Mouse (Mus musculus): ENCODE results near the gene Kdf1. TPM values are rescaled to one million over a fixed set of nuclear protein-coding genes. Genes with fewer than 3 reads are reported as not detected.

Gene Kdf1
- polyA plus RNA-seq, 1 experiment from 2014 or later: 21.4 TPM

- H3K9me3 ChIP-seq (ENCODE audit: control insufficient read depth, low read length): no peaks in the 10 kb centered on the region
- peak overlapping the region; percentile 29 for H3K4me3 ChIP-seq (ENCODE audit: low read length)
- no peak overlapping the region for H3K27ac ChIP-seq (ENCODE audit: low read depth, low read length)
- 2% methylated on average over 12 of the region's 12 CpGs for WGBS
- H3K36me3 ChIP-seq (ENCODE audit: control insufficient read depth, insufficient read depth, low read length): no peaks in the 10 kb centered on the region
- H3K4me1 ChIP-seq (ENCODE audit: control insufficient read depth, insufficient read depth, low read length): peaks cover 17% of the 10 kb centered on the region
- H3K9ac ChIP-seq (ENCODE audit: low read depth, low read length): no peak overlapping the region
- H3K27me3 ChIP-seq (ENCODE audit: control insufficient read depth, insufficient read depth, low read length): peaks cover 43% of the 10 kb centered on the region
- peak overlapping the region; percentile 54 for H3K4me2 ChIP-seq (replicated peaks; ENCODE audit: low read depth, low read length)
- ATAC-seq (ENCODE audit: low FRiP score, low TSS enrichment): peak; percentile 23; the same call in 1 of the 2 replicates
These were observed 24.3 kb upstream of the Kdf1 start for GRCm38 (mm10) chr4:133494432-133494831.

- ATAC-seq (ENCODE audit: low FRiP score, low TSS enrichment): no peak
- H3K4me2 ChIP-seq (replicated peaks; ENCODE audit: low read depth, low read length): no peak overlapping the region
- no peak overlapping the region for H3K9ac ChIP-seq (ENCODE audit: low read depth, low read length)
- H3K9me3 ChIP-seq (ENCODE audit: control insufficient read depth, low read length): no peaks in the 10 kb centered on the region
- peaks cover 13% of the 10 kb centered on the region; the same call in 1 of the 2 replicates for H3K4me1 ChIP-seq (ENCODE audit: control insufficient read depth, insufficient read depth, low read length)
- no peak overlapping the region for H3K27ac ChIP-seq (ENCODE audit: low read depth, low read length)
- 66% methylated on average over 4 of the region's 4 CpGs for WGBS
- no peak overlapping the region for H3K4me3 ChIP-seq (ENCODE audit: low read length)
- H3K27me3 ChIP-seq (ENCODE audit: control insufficient read depth, insufficient read depth, low read length): peaks cover 47% of the 10 kb centered on the region
- H3K36me3 ChIP-seq (ENCODE audit: control insufficient read depth, insufficient read depth, low read length): no peaks in the 10 kb centered on the region
These were observed 23.9 kb upstream of the Kdf1 start for GRCm38 (mm10) chr4:133494867-133495266.

DNA sequence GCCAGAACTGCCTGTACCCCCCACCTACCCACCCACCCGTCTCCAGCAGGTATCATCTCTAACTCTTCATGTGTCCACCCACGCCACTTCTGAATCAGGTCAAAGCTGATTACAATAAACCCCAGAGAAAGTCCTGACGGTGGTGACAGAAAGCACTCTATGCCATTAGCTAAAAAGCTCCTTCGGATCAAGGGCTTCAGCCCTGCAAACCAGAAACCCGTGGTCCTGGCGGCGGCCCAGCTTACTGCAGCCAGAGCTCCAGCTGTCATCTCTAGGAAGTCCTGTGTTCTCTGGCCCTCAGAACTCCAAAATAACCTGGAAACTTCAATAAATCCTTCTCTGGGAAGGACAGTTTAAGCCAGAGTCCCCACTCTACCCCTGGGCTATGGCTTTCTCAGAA is 23.1 kb upstream of the Kdf1 start:
- WGBS: 38% methylated on average over 7 of the region's 7 CpGs
- no peak for ATAC-seq (ENCODE audit: low FRiP score, low TSS enrichment)
- Histone ChIP-seq H3K9me3 (ENCODE audit: control insufficient read depth, low read length) (no peaks in the 10 kb centered on the region), H3K36me3 (ENCODE audit: control insufficient read depth, insufficient read depth, low read length) (no peaks in the 10 kb centered on the region), H3K4me2 (replicated peaks; ENCODE audit: low read depth, low read length) (no peak overlapping the region), H3K4me1 (ENCODE audit: control insufficient read depth, insufficient read depth, low read length) (peaks cover 12% of the 10 kb centered on the region; the same call in 1 of the 2 replicates), H3K9ac (ENCODE audit: low read depth, low read length) (no peak overlapping the region), H3K27ac (ENCODE audit: low read depth, low read length) (no peak overlapping the region), H3K27me3 (ENCODE audit: control insufficient read depth, insufficient read depth, low read length) (peaks cover 55% of the 10 kb centered on the region), H3K4me3 (ENCODE audit: low read length) (no peak overlapping the region)

DNA sequence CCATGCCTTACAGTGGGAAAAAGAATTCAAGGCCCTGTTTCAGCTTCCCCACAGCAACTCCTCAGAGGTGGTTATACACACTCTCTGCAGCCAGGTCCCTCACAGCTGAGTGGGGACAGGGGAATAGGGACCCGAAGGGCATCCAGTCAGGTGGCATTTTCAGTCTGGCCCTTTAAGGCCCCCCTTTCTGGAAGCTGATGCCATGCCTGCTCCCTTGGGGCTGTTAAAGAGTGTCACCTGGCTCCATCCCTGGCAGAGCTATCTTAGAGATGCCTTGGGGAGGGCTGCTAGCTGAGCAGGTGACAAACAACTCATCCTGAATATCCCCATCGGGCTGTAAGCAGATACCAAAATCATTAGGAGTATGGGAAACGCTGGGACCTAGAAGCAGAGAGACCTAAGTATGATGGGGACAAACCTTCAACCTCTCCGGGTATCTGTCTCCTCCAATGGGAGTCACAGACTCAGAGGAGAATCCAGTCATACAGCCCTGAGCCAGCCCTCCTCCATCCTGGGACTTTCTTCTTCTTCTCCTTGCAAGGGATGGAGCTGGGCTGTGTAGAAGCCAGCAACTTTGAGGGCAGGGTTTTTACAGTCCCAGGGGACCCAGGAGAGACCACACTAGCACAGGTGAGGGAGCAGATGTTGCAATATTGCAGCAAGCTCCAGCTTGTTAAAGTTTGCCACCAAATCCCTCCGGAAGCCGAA is 21.9 kb upstream of the Kdf1 start:
- Histone ChIP-seq H3K27ac (ENCODE audit: low read depth, low read length) (no peak overlapping the region), H3K4me2 (replicated peaks; ENCODE audit: low read depth, low read length) (no peak overlapping the region; the same call in 1 of the 2 replicates), H3K9ac (ENCODE audit: low read depth, low read length) (no peak overlapping the region), H3K9me3 (ENCODE audit: control insufficient read depth, low read length) (no peaks in the 10 kb centered on the region), H3K36me3 (ENCODE audit: control insufficient read depth, insufficient read depth, low read length) (no peaks in the 10 kb centered on the region), H3K4me3 (ENCODE audit: low read length) (no peak overlapping the region), H3K4me1 (ENCODE audit: control insufficient read depth, insufficient read depth, low read length) (peaks cover 11% of the 10 kb centered on the region; the same call in 1 of the 2 replicates), H3K27me3 (ENCODE audit: control insufficient read depth, insufficient read depth, low read length) (peaks cover 65% of the 10 kb centered on the region)
- WGBS: 24% methylated on average over 6 of the region's 6 CpGs
- ATAC-seq (ENCODE audit: low FRiP score, low TSS enrichment): no peak

- H3K36me3 ChIP-seq (ENCODE audit: control insufficient read depth, insufficient read depth, low read length): no peaks in the 10 kb centered on the region
- peaks cover 65% of the 10 kb centered on the region for H3K27me3 ChIP-seq (ENCODE audit: control insufficient read depth, insufficient read depth, low read length)
- H3K4me2 ChIP-seq (replicated peaks; ENCODE audit: low read depth, low read length): peak overlapping the region; percentile 100
- under 1% methylated on average over 56 of the region's 70 CpGs for WGBS
- H3K4me1 ChIP-seq (ENCODE audit: control insufficient read depth, insufficient read depth, low read length): 0 out of 2 replicates have a peak, but pooled peaks cover 8% of the 10 kb centered on the region
- no peaks in the 10 kb centered on the region for H3K9me3 ChIP-seq (ENCODE audit: control insufficient read depth, low read length)
- H3K4me3 ChIP-seq (ENCODE audit: low read length): peak overlapping the region; percentile 63
- H3K27ac ChIP-seq (ENCODE audit: low read depth, low read length): no peak overlapping the region
- ATAC-seq (ENCODE audit: low FRiP score, low TSS enrichment): peak; percentile 24; the same call in 1 of the 2 replicates
- peak overlapping the region; percentile 65 for H3K9ac ChIP-seq (ENCODE audit: low read depth, low read length)
These were observed 21.2 kb upstream of the Kdf1 start for GRCm38 (mm10) chr4:133497461-133498159.

DNA sequence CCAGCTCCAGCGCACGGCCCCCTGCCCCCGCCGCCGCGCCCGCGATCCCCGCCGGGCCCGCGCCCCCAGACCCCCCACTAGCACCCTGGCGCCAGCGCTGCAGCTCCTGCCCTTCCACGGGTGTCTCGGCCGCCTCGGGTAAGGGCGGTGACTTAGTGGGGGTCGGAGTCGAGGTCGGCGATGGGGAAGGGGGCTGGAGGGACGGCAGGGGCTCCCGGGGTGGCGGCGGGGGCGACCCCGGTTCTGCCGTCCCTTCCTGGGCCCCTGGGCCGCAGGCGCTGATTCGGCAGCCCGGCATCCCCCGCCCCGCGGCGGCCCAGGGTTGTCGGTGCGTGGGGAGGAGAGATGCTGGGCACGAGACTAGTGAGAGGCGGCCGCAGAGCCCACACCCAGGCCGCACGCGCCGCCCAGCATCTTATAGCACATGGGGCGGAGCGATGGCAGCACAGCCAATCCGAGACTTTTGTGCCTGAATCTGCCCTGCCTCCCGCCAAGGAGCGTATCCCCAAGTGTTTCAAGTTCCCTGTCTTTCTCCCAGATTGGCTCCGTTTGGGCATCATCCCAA is 20.5 kb upstream of the Kdf1 start, which contains the start of gene Trnp1:
Gene Trnp1 (minus strand): TSS at position 391 of the 565 bp plus-strand sequence.
- Histone ChIP-seq H3K9ac (ENCODE audit: low read depth, low read length) (peak within 1 kb of the TSS; percentile 65), H3K36me3 (ENCODE audit: control insufficient read depth, insufficient read depth, low read length) (no peaks in the 10 kb centered on the region), H3K4me1 (ENCODE audit: control insufficient read depth, insufficient read depth, low read length) (0 out of 2 replicates have a peak, but pooled peaks cover 8% of the 10 kb centered on the region), H3K27ac (ENCODE audit: low read depth, low read length) (no peak within 1 kb of the TSS), H3K4me3 (ENCODE audit: low read length) (peak within 1 kb of the TSS; percentile 63), H3K9me3 (ENCODE audit: control insufficient read depth, low read length) (no peaks in the 10 kb centered on the region), H3K4me2 (replicated peaks; ENCODE audit: low read depth, low read length) (peak within 1 kb of the TSS; percentile 100), H3K27me3 (ENCODE audit: control insufficient read depth, insufficient read depth, low read length) (peaks cover 65% of the 10 kb centered on the region)
- peak; percentile 88 for ATAC-seq (ENCODE audit: low FRiP score, low TSS enrichment)
- WGBS: under 1% methylated on average over 47 of the region's 53 CpGs

DNA sequence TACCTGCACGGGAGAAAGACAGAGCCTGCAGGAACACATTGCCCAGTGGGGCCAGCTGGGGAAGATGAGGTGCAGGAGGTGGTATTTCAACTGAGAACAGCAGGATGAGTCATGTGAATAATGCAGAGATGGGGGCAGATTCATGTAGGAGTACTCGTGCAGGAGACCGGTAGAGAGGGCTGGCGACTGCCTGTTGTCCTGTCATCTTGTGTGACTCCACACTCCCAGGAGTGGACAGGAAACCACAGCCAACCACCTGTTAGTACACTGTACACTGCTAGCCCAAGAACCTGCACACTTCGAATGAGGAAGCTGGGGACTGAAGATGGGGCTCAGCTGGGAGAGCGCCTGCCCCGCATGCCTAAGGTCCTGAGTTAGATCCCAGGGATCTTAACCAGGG is 17.2 kb upstream of the Kdf1 start:
- Histone ChIP-seq H3K27ac (ENCODE audit: low read depth, low read length) (no peak overlapping the region), H3K9ac (ENCODE audit: low read depth, low read length) (no peak overlapping the region), H3K4me1 (ENCODE audit: control insufficient read depth, insufficient read depth, low read length) (0 out of 2 replicates have a peak, but pooled peaks cover 8% of the 10 kb centered on the region), H3K36me3 (ENCODE audit: control insufficient read depth, insufficient read depth, low read length) (no peaks in the 10 kb centered on the region), H3K9me3 (ENCODE audit: control insufficient read depth, low read length) (no peaks in the 10 kb centered on the region), H3K4me3 (ENCODE audit: low read length) (no peak overlapping the region), H3K27me3 (ENCODE audit: control insufficient read depth, insufficient read depth, low read length) (peaks cover 50% of the 10 kb centered on the region), H3K4me2 (replicated peaks; ENCODE audit: low read depth, low read length) (no peak overlapping the region)
- no peak for ATAC-seq (ENCODE audit: low FRiP score, low TSS enrichment)
- WGBS: 56% methylated on average over 7 of the region's 7 CpGs

GRCm38 (mm10) chr4:133504300-133504699 is 14.5 kb upstream of the Kdf1 start:
- Histone ChIP-seq H3K4me1 (ENCODE audit: control insufficient read depth, insufficient read depth, low read length) (no peaks in the 10 kb centered on the region), H3K9ac (ENCODE audit: low read depth, low read length) (no peak overlapping the region), H3K27ac (ENCODE audit: low read depth, low read length) (no peak overlapping the region), H3K9me3 (ENCODE audit: control insufficient read depth, low read length) (no peaks in the 10 kb centered on the region), H3K36me3 (ENCODE audit: control insufficient read depth, insufficient read depth, low read length) (no peaks in the 10 kb centered on the region), H3K27me3 (ENCODE audit: control insufficient read depth, insufficient read depth, low read length) (peaks cover 24% of the 10 kb centered on the region), H3K4me3 (ENCODE audit: low read length) (no peak overlapping the region), H3K4me2 (replicated peaks; ENCODE audit: low read depth, low read length) (no peak overlapping the region)
- 41% methylated on average over 5 of the region's 5 CpGs for WGBS
- no peak for ATAC-seq (ENCODE audit: low FRiP score, low TSS enrichment)

Measured in kidney, embryonic 14.5 days (tissue).